Mouse (Mus musculus): Measurements from ENCODE around the gene Gm2237.
"Not testable (repeated sequence)": the region's sequence is repeated elsewhere in the genome, so short reads cannot be mapped to it uniquely, and the experiment has no call there.

The Gm2237 gene

GRCm38 (mm10) chr14:19584804-19585667, at the start of gene Gm2237:
Gm2237 (minus strand) TSS chr14:19585135.
- peak; percentile 36 for DNase-seq

- DNase-seq, result not testable (repeated sequence)
These were observed 17.5 kb upstream of the Gm2237 start, which contains the start of gene Gm5458 for GRCm38 (mm10) chr14:19602481-19602880. Gm5458 (minus strand) TSS chr14:19602581.

GRCm38 (mm10) chr14:19549863-19550262, 35.1 kb downstream of the Gm2237 start, which contains the start of gene Gm2244:
Gm2244 (minus strand) TSS chr14:19549963.
- DNase-seq, result not testable (repeated sequence)
